Mouse (Mus musculus) lung, postnatal 0 days (tissue): ENCODE results near the gene Habp2.

ENCODE experiments used
- CTCF ChIP-seq: IDR thresholded peaks from 2 replicates; pipeline ENCODE4 v1.5.1; 2016; ENCODE audit warnings: antibody characterized with exemption, mild to moderate bottlenecking
- EP300 ChIP-seq: IDR thresholded peaks from 2 replicates; pipeline ENCODE4 v1.6.1; 2016; ENCODE audit warnings: antibody characterized with exemption, mild to moderate bottlenecking, control low read depth

DNA sequence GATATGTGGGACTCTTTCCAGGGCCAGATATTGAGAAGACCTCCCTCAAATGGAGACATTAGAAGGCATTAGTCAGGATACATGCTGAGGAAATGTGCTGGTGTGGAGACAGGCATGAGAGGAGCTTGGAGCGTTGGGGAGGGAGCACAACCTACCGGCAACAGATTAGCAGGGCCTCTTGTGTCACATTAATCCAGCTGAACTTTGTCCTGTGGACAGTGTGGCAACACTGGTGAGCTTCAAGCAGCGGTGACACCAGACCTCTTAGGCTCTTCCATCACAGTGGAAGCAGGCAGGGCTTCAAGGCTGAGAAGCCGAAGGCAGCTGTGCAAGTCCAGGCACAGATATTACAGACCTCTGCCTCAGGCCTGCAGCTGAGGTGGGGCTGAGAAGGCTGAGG lies 9.0 kb upstream of the Habp2 start:
- no peak for TF ChIP-seq CTCF
- no peak for TF ChIP-seq EP300
